Mouse (Mus musculus): Measurements from ENCODE around the gene Bcr. TPM values are rescaled to one million over a fixed set of nuclear protein-coding genes. Genes with fewer than 3 reads are reported as not detected.

Bcr gene
- polyA plus RNA-seq, 1 experiment from 2014 or later, result 31.1 TPM

DNA sequence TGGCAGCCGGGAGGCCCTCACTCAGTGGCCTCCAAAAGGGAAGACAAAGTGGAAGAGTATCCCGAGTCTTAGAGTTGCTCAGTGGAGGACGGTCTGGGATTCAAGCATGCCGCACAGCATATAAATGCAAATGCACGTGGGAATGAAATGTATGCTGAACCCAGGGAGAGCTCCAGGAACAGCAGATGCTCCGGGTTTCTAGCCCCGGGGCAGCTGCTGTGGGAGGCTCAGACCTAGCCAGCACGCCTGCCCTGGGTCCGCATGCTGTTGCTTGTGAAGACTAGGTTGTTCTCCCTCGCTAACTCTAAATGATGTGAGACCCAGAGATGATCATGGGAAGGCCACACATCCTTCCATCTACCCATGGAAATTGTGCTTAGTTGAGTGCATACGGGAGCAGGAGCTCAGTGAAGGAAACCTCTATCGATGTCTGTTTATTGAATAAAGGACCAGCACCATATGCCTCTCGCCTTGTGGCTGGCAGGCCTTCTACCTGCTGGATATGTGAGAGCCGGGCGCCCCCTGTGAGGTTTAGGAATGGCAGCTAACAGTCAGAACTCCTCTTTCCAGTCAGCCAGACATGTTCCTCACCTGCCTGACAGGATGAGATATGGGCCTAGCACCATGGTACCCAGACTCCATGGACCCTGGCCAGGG is 74.6 kb downstream of the Bcr start:
- H3K9ac ChIP-seq (ENCODE audit: low read depth, low read length), result no peak overlapping the region
- H3K36me3 ChIP-seq (ENCODE audit: control insufficient read depth, insufficient read depth, low read length), result peaks cover 21% of the 10 kb centered on the region
- ATAC-seq (replicated peaks; ENCODE audit: insufficient number of reproducible peaks, low FRiP score, low TSS enrichment), result no peak
- peaks cover 10% of the 10 kb centered on the region for H3K4me1 ChIP-seq (ENCODE audit: control insufficient read depth, insufficient read depth, low read length)
- H3K4me2 ChIP-seq, result no peak overlapping the region
- H3K4me3 ChIP-seq (ENCODE audit: low read depth, low read length), result no peak overlapping the region
- no peak overlapping the region for H3K27ac ChIP-seq (ENCODE audit: low read depth, low read length)
- no peaks in the 10 kb centered on the region for H3K27me3 ChIP-seq (ENCODE audit: control insufficient read depth, insufficient read depth, low read length)
- WGBS (ENCODE audit: insufficient replicate concordance), result 90% methylated on average over 15 of the region's 15 CpGs
- no peaks in the 10 kb centered on the region for H3K9me3 ChIP-seq (replicated peaks; ENCODE audit: control insufficient read depth, low read length)

DNA sequence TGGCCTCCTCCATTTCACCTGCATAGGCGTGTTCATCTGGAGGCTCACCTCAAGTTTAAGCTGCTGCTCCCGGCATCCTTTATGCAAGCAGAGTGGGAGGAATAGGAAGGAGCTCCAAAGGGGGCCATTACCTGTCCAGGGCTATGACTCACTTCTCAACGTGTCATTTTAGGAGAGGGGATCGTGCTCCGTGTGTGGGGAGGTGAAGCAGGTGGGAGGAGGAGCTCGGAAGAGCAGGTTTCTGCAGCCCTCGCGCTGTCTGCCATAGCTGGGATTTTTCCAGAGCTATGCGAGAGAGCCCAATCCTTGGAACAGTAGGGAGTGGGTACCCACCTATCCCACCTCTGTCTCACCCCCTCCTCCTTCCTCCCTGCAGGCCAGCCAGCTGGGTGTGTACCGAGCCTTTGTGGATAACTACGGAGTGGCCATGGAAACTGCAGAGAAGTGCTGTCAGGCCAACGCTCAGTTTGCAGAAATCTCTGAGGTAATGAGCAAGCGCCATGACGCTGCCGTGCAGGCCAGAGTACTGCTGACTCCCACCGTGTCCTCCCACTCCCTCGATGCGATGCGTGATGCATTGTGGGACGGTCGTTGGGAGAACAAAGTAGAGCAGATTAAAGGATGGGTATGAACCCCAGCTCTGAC is 75.2 kb downstream of the Bcr start:
- peaks cover 10% of the 10 kb centered on the region for H3K4me1 ChIP-seq (ENCODE audit: control insufficient read depth, insufficient read depth, low read length)
- H3K27me3 ChIP-seq (ENCODE audit: control insufficient read depth, insufficient read depth, low read length), result no peaks in the 10 kb centered on the region
- H3K4me2 ChIP-seq, result no peak overlapping the region
- H3K4me3 ChIP-seq (ENCODE audit: low read depth, low read length), result no peak overlapping the region
- ATAC-seq (replicated peaks; ENCODE audit: insufficient number of reproducible peaks, low FRiP score, low TSS enrichment), result no peak
- WGBS (ENCODE audit: insufficient replicate concordance), result 92% methylated on average over 21 of the region's 21 CpGs
- peaks cover 21% of the 10 kb centered on the region for H3K36me3 ChIP-seq (ENCODE audit: control insufficient read depth, insufficient read depth, low read length)
- H3K9ac ChIP-seq (ENCODE audit: low read depth, low read length), result no peak overlapping the region
- no peak overlapping the region for H3K27ac ChIP-seq (ENCODE audit: low read depth, low read length)
- H3K9me3 ChIP-seq (replicated peaks; ENCODE audit: control insufficient read depth, low read length), result no peaks in the 10 kb centered on the region

DNA sequence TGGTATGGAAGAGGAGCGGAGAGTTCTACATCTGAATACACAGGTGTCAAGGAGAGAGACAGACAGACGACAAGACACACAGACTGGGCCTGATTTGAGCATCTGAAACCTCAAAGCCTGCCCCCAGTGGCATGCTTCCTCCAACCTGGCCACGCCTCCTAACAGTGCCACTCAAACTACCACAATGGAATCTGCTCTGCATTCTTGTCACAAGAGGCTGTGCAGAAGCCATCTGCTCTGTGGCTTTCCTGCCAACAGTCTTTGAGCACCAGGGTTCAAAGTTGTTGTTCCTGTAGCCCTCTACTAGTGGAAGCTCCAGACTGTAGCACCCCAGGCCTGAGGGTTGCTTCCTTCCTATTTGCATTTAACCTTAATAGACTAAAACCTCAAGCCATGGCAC is 76.8 kb downstream of the Bcr start:
- peaks cover 24% of the 10 kb centered on the region for H3K36me3 ChIP-seq (ENCODE audit: control insufficient read depth, insufficient read depth, low read length)
- 58% methylated on average over 3 of the region's 3 CpGs for WGBS (ENCODE audit: insufficient replicate concordance)
- ATAC-seq (replicated peaks; ENCODE audit: insufficient number of reproducible peaks, low FRiP score, low TSS enrichment), result no peak
- H3K4me2 ChIP-seq, result no peak overlapping the region
- H3K4me1 ChIP-seq (ENCODE audit: control insufficient read depth, insufficient read depth, low read length), result peaks cover 7% of the 10 kb centered on the region
- H3K27ac ChIP-seq (ENCODE audit: low read depth, low read length), result peak overlapping the region; percentile 31
- H3K4me3 ChIP-seq (ENCODE audit: low read depth, low read length), result no peak overlapping the region
- no peaks in the 10 kb centered on the region for H3K27me3 ChIP-seq (ENCODE audit: control insufficient read depth, insufficient read depth, low read length)
- H3K9ac ChIP-seq (ENCODE audit: low read depth, low read length), result no peak overlapping the region
- no peaks in the 10 kb centered on the region for H3K9me3 ChIP-seq (replicated peaks; ENCODE audit: control insufficient read depth, low read length)

DNA sequence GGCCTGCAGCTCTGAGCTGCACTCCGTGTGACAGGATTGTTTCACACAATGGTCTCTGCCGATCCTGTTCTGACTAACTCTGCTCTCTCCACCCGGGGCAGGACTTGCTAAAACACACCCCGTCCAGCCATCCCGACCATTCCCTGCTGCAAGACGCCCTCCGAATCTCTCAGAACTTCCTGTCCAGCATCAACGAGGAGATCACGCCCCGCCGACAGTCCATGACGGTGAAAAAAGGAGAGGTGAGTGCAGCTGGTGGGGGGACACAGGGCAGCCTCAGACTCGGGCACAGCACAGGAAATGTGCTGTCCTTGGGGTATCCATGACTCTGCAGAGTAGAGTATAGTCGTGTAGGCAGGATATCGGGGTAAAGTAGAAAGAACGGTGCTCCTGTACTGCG is 84.8 kb downstream of the Bcr start:
- no peak for ATAC-seq (replicated peaks; ENCODE audit: insufficient number of reproducible peaks, low FRiP score, low TSS enrichment)
- H3K9me3 ChIP-seq (replicated peaks; ENCODE audit: control insufficient read depth, low read length), result no peaks in the 10 kb centered on the region
- no peak overlapping the region for H3K9ac ChIP-seq (ENCODE audit: low read depth, low read length)
- H3K4me2 ChIP-seq, result no peak overlapping the region
- H3K27me3 ChIP-seq (ENCODE audit: control insufficient read depth, insufficient read depth, low read length), result peaks cover 13% of the 10 kb centered on the region
- peaks cover 9% of the 10 kb centered on the region for H3K36me3 ChIP-seq (ENCODE audit: control insufficient read depth, insufficient read depth, low read length)
- H3K27ac ChIP-seq (ENCODE audit: low read depth, low read length), result no peak overlapping the region
- WGBS (ENCODE audit: insufficient replicate concordance), result 71% methylated on average over 17 of the region's 17 CpGs
- no peak overlapping the region for H3K4me3 ChIP-seq (ENCODE audit: low read depth, low read length)
- peaks cover 6% of the 10 kb centered on the region; the same call in 1 of the 2 replicates for H3K4me1 ChIP-seq (ENCODE audit: control insufficient read depth, insufficient read depth, low read length)

DNA sequence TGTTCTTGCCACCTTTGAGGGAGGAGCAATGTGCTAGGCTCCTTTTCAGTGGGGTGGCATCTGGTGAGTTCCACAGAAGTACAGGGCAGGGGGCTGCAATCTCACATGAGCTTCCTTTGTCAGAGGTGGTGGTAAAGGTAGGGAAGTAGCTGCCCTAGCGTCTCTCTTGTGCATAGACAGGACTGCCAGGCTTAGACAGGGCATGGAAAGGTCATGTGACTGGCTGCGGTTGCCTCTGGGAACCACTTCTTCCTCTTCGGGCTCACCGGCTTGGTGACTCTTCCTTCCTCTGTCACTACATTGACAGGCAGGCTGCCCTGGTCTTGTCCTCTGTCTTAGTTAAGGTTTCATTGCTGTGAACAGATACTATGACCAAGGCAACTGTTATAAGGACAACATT is 85.6 kb downstream of the Bcr start:
- no peaks in the 10 kb centered on the region for H3K9me3 ChIP-seq (replicated peaks; ENCODE audit: control insufficient read depth, low read length)
- no peak overlapping the region for H3K9ac ChIP-seq (ENCODE audit: low read depth, low read length)
- H3K4me2 ChIP-seq, result no peak overlapping the region
- ATAC-seq (replicated peaks; ENCODE audit: insufficient number of reproducible peaks, low FRiP score, low TSS enrichment), result no peak
- H3K4me3 ChIP-seq (ENCODE audit: low read depth, low read length), result no peak overlapping the region
- H3K4me1 ChIP-seq (ENCODE audit: control insufficient read depth, insufficient read depth, low read length), result peaks cover 8% of the 10 kb centered on the region; the same call in 1 of the 2 replicates
- 87% methylated on average over 4 of the region's 4 CpGs for whole genome bisulfite sequencing (ENCODE audit: insufficient replicate concordance)
- H3K36me3 ChIP-seq (ENCODE audit: control insufficient read depth, insufficient read depth, low read length), result peaks cover 5% of the 10 kb centered on the region
- H3K27me3 ChIP-seq (ENCODE audit: control insufficient read depth, insufficient read depth, low read length), result peaks cover 17% of the 10 kb centered on the region
- no peak overlapping the region for H3K27ac ChIP-seq (ENCODE audit: low read depth, low read length)

DNA sequence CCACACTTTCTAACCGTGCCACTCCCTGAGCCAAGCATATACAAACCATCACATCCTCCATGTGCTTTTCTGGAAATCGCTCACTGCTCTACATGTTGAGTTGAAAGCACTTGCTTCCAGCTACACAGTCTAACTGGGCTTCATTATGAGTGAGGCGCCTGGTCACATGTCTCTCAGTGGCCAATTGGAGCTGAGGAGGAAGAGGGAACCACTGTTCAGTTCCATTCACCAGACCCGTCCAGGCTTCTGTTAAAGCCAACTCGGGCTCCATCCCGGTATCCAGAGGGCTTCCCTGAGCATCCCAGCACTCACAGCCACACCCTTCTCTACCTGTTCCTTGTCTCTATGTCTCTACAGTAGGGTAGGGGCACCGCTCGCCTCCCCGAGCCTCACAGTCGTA is 86.2 kb downstream of the Bcr start:
- Histone ChIP-seq H3K27ac (ENCODE audit: low read depth, low read length) (no peak overlapping the region), H3K9ac (ENCODE audit: low read depth, low read length) (no peak overlapping the region), H3K27me3 (ENCODE audit: control insufficient read depth, insufficient read depth, low read length) (peaks cover 17% of the 10 kb centered on the region), H3K4me2 (no peak overlapping the region), H3K4me3 (ENCODE audit: low read depth, low read length) (no peak overlapping the region), H3K9me3 (replicated peaks; ENCODE audit: control insufficient read depth, low read length) (no peaks in the 10 kb centered on the region), H3K36me3 (ENCODE audit: control insufficient read depth, insufficient read depth, low read length) (peaks cover 4% of the 10 kb centered on the region), H3K4me1 (ENCODE audit: control insufficient read depth, insufficient read depth, low read length) (peaks cover 10% of the 10 kb centered on the region; the same call in 1 of the 2 replicates)
- no peak for ATAC-seq (replicated peaks; ENCODE audit: insufficient number of reproducible peaks, low FRiP score, low TSS enrichment)
- 89% methylated on average over 10 of the region's 10 CpGs for WGBS (ENCODE audit: insufficient replicate concordance)

DNA sequence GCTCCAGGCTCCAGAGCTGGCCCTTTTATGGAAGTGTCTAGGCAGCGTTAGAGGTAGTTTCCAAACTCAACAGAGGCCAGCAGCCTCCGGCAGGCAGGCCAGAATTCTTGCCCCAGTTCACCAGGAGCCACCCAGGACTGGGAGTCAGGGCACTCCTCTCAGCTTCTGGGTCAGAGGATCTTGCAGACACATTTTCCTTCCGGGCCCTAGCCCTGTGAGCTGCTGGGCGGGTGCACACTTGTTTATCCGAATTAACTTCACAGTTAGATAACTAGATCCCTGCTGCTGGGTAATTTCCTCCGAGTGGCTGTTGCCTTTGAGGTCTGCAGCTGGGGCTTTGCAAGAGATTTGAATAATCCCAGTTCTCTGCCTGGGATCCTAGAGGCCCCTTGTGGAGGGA is 87.9 kb downstream of the Bcr start:
- Histone ChIP-seq H3K9ac (ENCODE audit: low read depth, low read length) (no peak overlapping the region), H3K9me3 (replicated peaks; ENCODE audit: control insufficient read depth, low read length) (no peaks in the 10 kb centered on the region), H3K4me2 (no peak overlapping the region), H3K4me1 (ENCODE audit: control insufficient read depth, insufficient read depth, low read length) (peaks cover 10% of the 10 kb centered on the region; the same call in 1 of the 2 replicates), H3K27ac (ENCODE audit: low read depth, low read length) (no peak overlapping the region), H3K27me3 (ENCODE audit: control insufficient read depth, insufficient read depth, low read length) (peaks cover 17% of the 10 kb centered on the region), H3K36me3 (ENCODE audit: control insufficient read depth, insufficient read depth, low read length) (peaks cover 4% of the 10 kb centered on the region), H3K4me3 (ENCODE audit: low read depth, low read length) (no peak overlapping the region)
- no peak for ATAC-seq (replicated peaks; ENCODE audit: insufficient number of reproducible peaks, low FRiP score, low TSS enrichment)
- 38% methylated on average over 6 of the region's 6 CpGs for WGBS (ENCODE audit: insufficient replicate concordance)

DNA sequence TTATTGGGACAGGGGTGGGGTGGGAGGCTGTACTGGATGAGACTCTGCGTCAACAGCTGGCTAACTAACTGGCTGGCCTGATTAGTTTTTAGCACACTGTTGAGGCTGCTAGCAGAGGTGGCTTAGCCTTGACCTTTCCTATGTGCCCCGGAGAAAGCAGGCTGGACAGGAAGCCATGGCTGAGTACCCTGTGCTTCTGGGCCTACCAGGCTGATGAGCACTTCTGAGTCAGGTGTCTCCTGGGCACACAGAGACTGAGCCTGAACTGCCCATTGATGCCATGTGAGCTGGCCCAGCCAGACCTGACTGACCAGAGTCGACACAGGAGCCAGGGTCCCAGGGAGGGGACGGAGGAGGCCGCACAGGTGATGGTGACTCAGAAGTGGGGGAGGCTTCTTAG is 90.0 kb downstream of the Bcr start:
- no peak for ATAC-seq (replicated peaks; ENCODE audit: insufficient number of reproducible peaks, low FRiP score, low TSS enrichment)
- Histone ChIP-seq H3K4me2 (no peak overlapping the region), H3K9ac (ENCODE audit: low read depth, low read length) (no peak overlapping the region), H3K27me3 (ENCODE audit: control insufficient read depth, insufficient read depth, low read length) (peaks cover 17% of the 10 kb centered on the region), H3K4me3 (ENCODE audit: low read depth, low read length) (no peak overlapping the region), H3K36me3 (ENCODE audit: control insufficient read depth, insufficient read depth, low read length) (peaks cover 10% of the 10 kb centered on the region), H3K9me3 (replicated peaks; ENCODE audit: control insufficient read depth, low read length) (no peaks in the 10 kb centered on the region), H3K27ac (ENCODE audit: low read depth, low read length) (no peak overlapping the region), H3K4me1 (ENCODE audit: control insufficient read depth, insufficient read depth, low read length) (peaks cover 10% of the 10 kb centered on the region; the same call in 1 of the 2 replicates)
- WGBS (ENCODE audit: insufficient replicate concordance), result 88% methylated on average over 5 of the region's 5 CpGs

DNA sequence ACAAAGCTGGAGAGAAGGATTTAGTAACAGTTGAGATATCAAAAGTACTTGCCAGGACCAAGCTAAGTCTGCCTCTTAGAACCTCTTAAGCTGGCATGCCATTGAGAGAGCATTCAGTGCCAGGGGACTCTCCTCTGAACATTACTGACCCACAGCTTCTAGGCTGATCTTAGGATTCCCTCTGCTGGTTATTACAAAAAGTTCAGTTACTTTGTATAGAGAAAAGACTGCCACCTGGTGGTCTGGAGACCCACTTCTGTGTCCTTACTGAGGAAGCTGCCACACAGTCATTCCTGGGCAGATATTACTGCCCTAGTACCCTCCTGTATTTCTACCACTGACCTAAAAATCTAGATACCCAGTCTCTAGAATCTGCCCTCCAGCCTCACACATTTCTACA is 90.9 kb downstream of the Bcr start:
- H3K36me3 ChIP-seq (ENCODE audit: control insufficient read depth, insufficient read depth, low read length), result peaks cover 10% of the 10 kb centered on the region; the same call in 1 of the 2 replicates
- no peak overlapping the region for H3K4me3 ChIP-seq (ENCODE audit: low read depth, low read length)
- H3K9ac ChIP-seq (ENCODE audit: low read depth, low read length), result no peak overlapping the region
- H3K4me2 ChIP-seq, result no peak overlapping the region
- ATAC-seq (replicated peaks; ENCODE audit: insufficient number of reproducible peaks, low FRiP score, low TSS enrichment), result no peak
- H3K27me3 ChIP-seq (ENCODE audit: control insufficient read depth, insufficient read depth, low read length), result peaks cover 17% of the 10 kb centered on the region
- peaks cover 10% of the 10 kb centered on the region; the same call in 1 of the 2 replicates for H3K4me1 ChIP-seq (ENCODE audit: control insufficient read depth, insufficient read depth, low read length)
- no peak overlapping the region for H3K27ac ChIP-seq (ENCODE audit: low read depth, low read length)
- H3K9me3 ChIP-seq (replicated peaks; ENCODE audit: control insufficient read depth, low read length), result no peaks in the 10 kb centered on the region
